24 mouse cellular contexts compared by ENCODE assay signal in the genomic region with DNA sequence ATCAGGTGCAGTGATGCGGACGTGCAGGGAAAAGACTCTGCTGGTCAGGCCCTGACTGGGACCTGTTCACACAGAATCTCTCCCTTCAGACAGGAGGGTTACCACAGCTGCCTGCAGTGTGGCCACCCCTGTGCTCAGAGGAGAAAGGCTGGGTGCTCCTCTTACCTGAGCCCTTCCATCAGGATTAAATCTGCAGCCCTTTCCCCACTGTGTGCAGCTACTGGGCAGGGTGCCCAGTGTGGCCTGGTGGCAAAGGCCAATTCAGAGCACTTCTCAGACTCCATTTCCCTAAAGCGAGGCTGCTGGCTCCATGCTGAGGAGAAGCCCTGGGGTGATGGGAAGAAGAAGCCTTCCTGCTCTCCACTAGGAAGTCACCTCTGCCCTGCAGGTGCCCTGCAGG. TPM values are rescaled to one million over a fixed set of nuclear protein-coding genes. Genes with fewer than 3 reads are reported as not detected.
DNase-seq lines count a peak whose midpoint lies in the region; ATAC-seq and TF ChIP-seq lines count a peak whose summit lies in the region.
"Had no signal": no experiment of that assay in that cellular context is flagged by ENCODE, and none has a peak within 500 bp of the region (broad histone marks: within the 10 kb centered on the region; RNA-seq: fewer than 3 reads in every experiment).

No protein-coding gene starts in this region.

- WGBS in kidney, postnatal 0 days = 90% methylated on average over 3 of the region's 3 CpGs
- 94% methylated on average over 3 of the region's 3 CpGs for WGBS in kidney, embryonic 16.5 days
- 91% methylated on average over 3 of the region's 3 CpGs for WGBS in stomach, embryonic 15.5 days

- H3K9me3 ChIP-seq in kidney, postnatal 0 days (replicated peaks; ENCODE audit: low read length) = no peaks in the 10 kb centered on the region
- H3K9me3 ChIP-seq in kidney, embryonic 16.5 days (ENCODE audit: low read length) = no peaks in the 10 kb centered on the region
- no peaks in the 10 kb centered on the region for H3K9me3 ChIP-seq in stomach, embryonic 15.5 days
- H3K9me3 ChIP-seq: embryonic facial prominence, embryonic 15.5 days; heart, embryonic 10.5 days; limb, embryonic 10.5 days; neural tube, embryonic 15.5 days had no signal

- 0 out of 2 replicates have a peak overlapping the region, but pooled peaks have one; percentile 43 for H3K27ac ChIP-seq in kidney, postnatal 0 days
- no peak overlapping the region for H3K27ac ChIP-seq in kidney, embryonic 16.5 days (ENCODE audit: low read length)
- peak overlapping the region; percentile 91; the same call in 1 of the 2 replicates for H3K27ac ChIP-seq in stomach, embryonic 15.5 days
- H3K27ac ChIP-seq: embryonic facial prominence, embryonic 15.5 days; heart, embryonic 10.5 days; neural tube, embryonic 15.5 days had no signal

- no peaks in the 10 kb centered on the region for H3K27me3 ChIP-seq in kidney, postnatal 0 days (ENCODE audit: insufficient read depth, low read length)
- H3K27me3 ChIP-seq in kidney, embryonic 16.5 days (ENCODE audit: insufficient read depth, low read length) = no peaks in the 10 kb centered on the region
- no peaks in the 10 kb centered on the region for H3K27me3 ChIP-seq in stomach, embryonic 15.5 days (replicated peaks)
- H3K27me3 ChIP-seq: CH12.LX; embryonic facial prominence, embryonic 15.5 days; neural tube, embryonic 15.5 days had no signal

- H3K4me3 ChIP-seq in kidney, postnatal 0 days (replicated peaks; ENCODE audit: low read depth, low read length) = no peak overlapping the region
- no peak overlapping the region for H3K4me3 ChIP-seq in kidney, embryonic 16.5 days (ENCODE audit: low read length)
- H3K4me3 ChIP-seq in stomach, embryonic 15.5 days (replicated peaks) = no peak overlapping the region
- H3K4me3 ChIP-seq: embryonic facial prominence, embryonic 15.5 days; heart, embryonic 10.5 days; limb, embryonic 10.5 days; neural tube, embryonic 15.5 days had no signal

- H3K4me2 ChIP-seq in kidney, postnatal 0 days (ENCODE audit: low read length) = no peak overlapping the region
- no peak overlapping the region for H3K4me2 ChIP-seq in kidney, embryonic 16.5 days (replicated peaks; ENCODE audit: low read depth, low read length)
- H3K4me2 ChIP-seq in stomach, embryonic 15.5 days = no peak overlapping the region
- H3K4me2 ChIP-seq: embryonic facial prominence, embryonic 15.5 days; midbrain, embryonic 11.5 days; neural tube, embryonic 15.5 days had no signal

- no peak for TF ChIP-seq CTCF in kidney, postnatal 0 days (IDR thresholded peaks at IDR 0.05; ENCODE audit: low read depth)

- no peak overlapping the region for H3K9ac ChIP-seq in kidney, postnatal 0 days (ENCODE audit: low read depth, low read length)
- no peak overlapping the region for H3K9ac ChIP-seq in kidney, embryonic 16.5 days (replicated peaks; ENCODE audit: low read length)
- H3K9ac ChIP-seq in stomach, embryonic 15.5 days = no peak overlapping the region; the same call in 1 of the 2 replicates
- H3K9ac ChIP-seq: embryonic facial prominence, embryonic 15.5 days; neural tube, embryonic 15.5 days had no signal

- ATAC-seq in kidney, postnatal 0 days (replicated peaks; ENCODE audit: low FRiP score, low read depth) = no peak
- no peak for ATAC-seq in kidney, embryonic 16.5 days (ENCODE audit: low FRiP score, low TSS enrichment)
- ATAC-seq in stomach, embryonic 15.5 days (ENCODE audit: insufficient read depth, low FRiP score, low read depth) = no peak
- ATAC-seq: forebrain, embryonic 14.5 days; hindbrain, embryonic 16.5 days; intestine, postnatal 0 days had no signal

- peak; percentile 40 to 54 for DNase-seq in cerebellum, postnatal 25 days
- no peak for DNase-seq in cerebellum, adult 8-10 months
- no peak for DNase-seq in kidney, postnatal 0 days (ENCODE audit: low spot score)
- DNase-seq in adipocyte (ENCODE audit: low spot score) = peak; percentile 49
- DNase-seq in spleen, postnatal 14 days (ENCODE audit: low spot score in 2 of 2) = no peak
- DNase-seq: adrenal gland, adult 8-10 months; B cell, adult 2 months; heart, postnatal 4 days; kidney, postnatal 25 days; liver; right cerebral cortex, adult 18-20 months; right cerebral cortex, postnatal 4 days; thymus, postnatal 14 days had no signal

- peaks cover 17% of the 10 kb centered on the region; the same call in 1 of the 2 replicates for H3K36me3 ChIP-seq in kidney, postnatal 0 days (ENCODE audit: insufficient read depth, low read length)
- H3K36me3 ChIP-seq in kidney, embryonic 16.5 days (ENCODE audit: insufficient read depth, low read length) = peaks cover 44% of the 10 kb centered on the region
- peaks cover 33% of the 10 kb centered on the region for H3K36me3 ChIP-seq in stomach, embryonic 15.5 days

- H3K4me1 ChIP-seq in kidney, postnatal 0 days (replicated peaks; ENCODE audit: insufficient read depth, low read length) = peaks cover 15% of the 10 kb centered on the region
- peaks cover 30% of the 10 kb centered on the region for H3K4me1 ChIP-seq in kidney, embryonic 16.5 days (ENCODE audit: insufficient read depth, low read length)
- H3K4me1 ChIP-seq in stomach, embryonic 15.5 days = peaks cover 33% of the 10 kb centered on the region
- H3K4me1 ChIP-seq: neural tube, embryonic 15.5 days had no signal

RNA-seq across cellular contexts. Expression of gene Mgat3, which starts 12.3 kb away (rescaled TPM):
- 6.7 and 7.4 TPM in 2 replicates for polyA plus RNA-seq in kidney, postnatal 0 days (2015; fragmentation: Nextera tagmentation; extraction: Ambion mirVana)
- 9.4 and 9.5 TPM in 2 replicates for polyA plus RNA-seq in kidney, embryonic 16.5 days (2015; fragmentation: Nextera tagmentation; extraction: Ambion mirVana)
- 9.6 and 10.6 TPM in 2 replicates for polyA plus RNA-seq in stomach, embryonic 15.5 days (2015; fragmentation: Nextera tagmentation; extraction: Ambion mirVana)

RNA-seq across cellular contexts. Expression of gene Tab1, which starts 28.3 kb away (rescaled TPM):
- 27.7 and 31.8 TPM in 2 replicates for polyA plus RNA-seq in kidney, postnatal 0 days (2015; fragmentation: Nextera tagmentation; extraction: Ambion mirVana)
- 44.1 and 44.7 TPM in 2 replicates for polyA plus RNA-seq in kidney, embryonic 16.5 days (2015; fragmentation: Nextera tagmentation; extraction: Ambion mirVana)
- 29.5 and 33.2 TPM in 2 replicates for polyA plus RNA-seq in stomach, embryonic 15.5 days (2015; fragmentation: Nextera tagmentation; extraction: Ambion mirVana)

Comparison
In these comparisons a context has a peak if more than half of its experiments do, and no peak if none do; other contexts are left out.
1. DNase-seq: peak in cerebellum, postnatal 25 days (2 of 2) and adipocyte (single experiment); none in cerebellum, adult 8-10 months (single experiment), kidney, postnatal 0 days (single experiment) and spleen, postnatal 14 days (0 of 2).